Mouse (Mus musculus) urinary bladder, adult 2 months (tissue): ENCODE measurements around the gene Itsn1. TPM values are rescaled to one million over a fixed set of nuclear protein-coding genes. Genes with fewer than 3 reads are reported as not detected.

Source experiments
- DNase-seq: peaks from one replicate; pipeline ENCODE4 v3.0.0; 2022; ENCODE audit warnings: low spot score
- polyA plus RNA-seq: library from polyadenylated mRNA; depleted of rRNA; stranded (reverse); fragments of >200 nt; gene quantifications from 2 replicates; pipeline ENCODE4 v1.2.3, GENCODE M21; 2012

Itsn1 gene
- polyA plus RNA-seq, 1 experiment = 26.0 TPM

DNA sequence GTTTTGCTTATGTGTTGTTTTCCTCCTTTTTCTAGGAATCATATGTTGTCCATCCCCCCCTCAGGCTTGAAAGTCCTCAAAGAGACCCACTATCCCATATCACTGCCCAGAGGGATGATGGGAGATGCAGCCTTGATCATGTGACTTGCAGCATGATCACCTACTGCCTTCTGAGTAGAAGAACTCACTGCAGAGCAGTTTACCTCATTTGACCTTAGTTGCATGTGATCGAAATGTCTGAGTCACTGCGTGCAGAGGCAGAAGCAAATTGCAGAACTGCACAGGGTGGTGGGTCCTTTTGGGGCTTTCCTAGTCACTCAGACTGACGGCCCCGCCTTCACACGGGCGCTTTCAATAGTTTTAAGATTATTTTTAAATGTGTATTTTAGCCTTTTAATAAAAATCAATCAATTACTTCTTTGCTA, 141.1 kb downstream of the Itsn1 start:
- DNase-seq = no peak

DNA sequence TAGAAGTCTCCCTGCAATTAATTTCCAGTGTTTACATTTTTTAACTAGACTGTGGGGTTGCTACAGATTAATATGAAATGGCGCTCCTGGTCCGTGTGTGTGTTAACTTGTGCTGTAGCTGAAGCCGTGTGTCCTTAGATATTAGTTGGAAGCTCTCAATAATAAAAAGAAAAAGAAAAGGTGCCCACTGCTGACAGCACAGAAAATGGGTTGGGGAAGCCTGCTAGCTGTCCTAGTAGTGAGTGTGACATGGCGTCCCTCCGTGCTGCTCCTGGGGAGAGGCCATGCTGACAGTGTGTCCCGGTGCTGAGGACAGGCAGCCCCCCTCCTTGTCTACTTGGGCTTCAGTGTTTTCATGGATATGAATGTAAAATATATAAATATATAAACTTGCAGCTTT, 142.1 kb downstream of the Itsn1 start:
- no peak for DNase-seq

DNA sequence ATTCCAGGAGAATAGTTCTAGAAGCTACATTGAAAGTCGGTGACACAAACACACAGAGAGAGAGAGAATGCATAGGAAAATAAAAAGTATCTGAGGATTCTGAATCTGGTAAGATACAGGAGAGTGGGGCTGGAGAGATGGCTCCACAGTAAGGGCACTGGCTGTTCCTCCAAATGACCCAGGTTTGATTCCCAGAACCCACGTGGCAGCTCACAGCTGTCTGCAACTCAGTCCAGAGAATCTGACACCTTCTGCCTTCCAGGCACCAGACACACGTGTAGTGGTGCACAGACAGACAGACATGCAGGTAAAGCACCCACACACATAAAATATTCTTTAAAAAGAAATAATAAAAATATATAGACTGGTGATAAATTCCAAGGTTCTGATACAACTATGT, 144.6 kb downstream of the Itsn1 start:
- no peak for DNase-seq

DNA sequence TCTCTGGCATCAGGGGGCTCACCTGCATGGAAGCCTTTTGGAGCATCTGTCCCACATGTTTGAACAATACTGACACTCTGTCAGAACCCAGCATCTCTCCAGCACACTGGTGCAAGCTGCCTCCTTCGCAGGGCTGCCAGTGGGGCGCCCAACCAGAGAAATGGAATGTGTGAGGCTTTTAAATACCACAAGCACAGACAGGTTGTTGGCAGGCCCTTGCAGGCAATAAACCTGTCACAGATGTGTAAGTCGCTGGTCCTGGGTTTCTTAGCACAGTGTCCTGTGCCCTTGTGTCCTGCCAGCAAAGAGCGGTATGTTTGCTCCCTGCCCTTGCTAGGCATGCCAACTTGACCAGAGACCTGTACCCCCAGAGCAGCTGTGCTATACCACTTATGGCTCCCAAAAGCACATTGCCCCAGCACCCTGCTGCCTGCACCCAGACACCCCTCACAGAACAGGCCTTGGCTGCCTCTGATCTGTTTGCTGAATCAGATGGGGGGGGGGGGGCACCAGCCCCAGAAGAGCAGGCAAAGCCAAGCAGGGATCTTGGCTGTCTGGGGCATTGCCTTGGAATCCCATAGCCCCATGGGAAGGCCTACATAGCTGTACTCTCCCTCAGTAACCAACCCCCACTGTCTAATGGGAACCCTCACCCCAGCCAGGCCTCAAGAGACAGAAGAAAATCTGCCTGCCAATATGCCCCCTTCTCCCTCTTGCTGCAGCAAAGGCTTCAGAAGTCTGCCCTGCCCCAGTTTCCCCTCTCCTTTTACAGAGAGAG, 146.7 kb downstream of the Itsn1 start:
- DNase-seq = peak; percentile 67

DNA sequence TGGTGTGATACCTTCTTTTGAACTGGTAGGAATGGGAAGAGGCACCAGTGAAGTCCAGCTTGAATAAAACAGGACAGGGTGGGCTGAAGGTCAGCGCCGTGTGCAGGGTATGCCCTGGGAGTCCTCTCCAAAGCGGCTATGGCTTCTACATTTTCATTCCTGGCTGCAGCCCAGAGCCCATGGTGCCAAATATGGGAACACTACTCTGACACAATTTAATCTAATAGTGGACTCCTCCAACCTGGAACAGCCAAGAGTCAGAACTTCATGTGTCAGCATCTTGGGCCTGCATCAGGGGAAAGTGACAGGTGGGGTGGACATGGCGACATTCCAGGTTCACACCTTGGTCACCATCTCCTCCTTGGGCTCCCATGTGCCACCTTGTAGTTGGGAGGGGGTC, 147.4 kb downstream of the Itsn1 start:
- no peak for DNase-seq

DNA sequence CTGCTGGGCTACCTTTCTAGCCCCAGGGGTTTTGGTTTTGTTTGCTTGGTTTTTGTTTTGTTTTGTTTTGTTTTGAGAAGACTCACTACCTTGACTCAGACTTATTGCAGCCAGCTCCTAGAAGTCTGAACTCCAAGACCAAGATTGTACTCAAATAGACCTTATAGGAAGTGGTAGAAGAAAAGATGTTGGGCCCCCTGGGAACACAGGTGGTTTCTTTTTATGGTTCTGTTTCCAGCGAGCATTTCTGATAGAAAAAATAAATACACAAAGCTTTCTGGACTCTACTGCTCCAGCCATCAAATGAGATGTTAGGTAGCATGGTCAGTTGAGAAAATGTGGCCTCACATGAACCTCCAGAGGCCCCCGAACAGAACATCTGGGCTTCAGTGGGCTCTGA, 150.0 kb downstream of the Itsn1 start:
- no peak for DNase-seq

DNA sequence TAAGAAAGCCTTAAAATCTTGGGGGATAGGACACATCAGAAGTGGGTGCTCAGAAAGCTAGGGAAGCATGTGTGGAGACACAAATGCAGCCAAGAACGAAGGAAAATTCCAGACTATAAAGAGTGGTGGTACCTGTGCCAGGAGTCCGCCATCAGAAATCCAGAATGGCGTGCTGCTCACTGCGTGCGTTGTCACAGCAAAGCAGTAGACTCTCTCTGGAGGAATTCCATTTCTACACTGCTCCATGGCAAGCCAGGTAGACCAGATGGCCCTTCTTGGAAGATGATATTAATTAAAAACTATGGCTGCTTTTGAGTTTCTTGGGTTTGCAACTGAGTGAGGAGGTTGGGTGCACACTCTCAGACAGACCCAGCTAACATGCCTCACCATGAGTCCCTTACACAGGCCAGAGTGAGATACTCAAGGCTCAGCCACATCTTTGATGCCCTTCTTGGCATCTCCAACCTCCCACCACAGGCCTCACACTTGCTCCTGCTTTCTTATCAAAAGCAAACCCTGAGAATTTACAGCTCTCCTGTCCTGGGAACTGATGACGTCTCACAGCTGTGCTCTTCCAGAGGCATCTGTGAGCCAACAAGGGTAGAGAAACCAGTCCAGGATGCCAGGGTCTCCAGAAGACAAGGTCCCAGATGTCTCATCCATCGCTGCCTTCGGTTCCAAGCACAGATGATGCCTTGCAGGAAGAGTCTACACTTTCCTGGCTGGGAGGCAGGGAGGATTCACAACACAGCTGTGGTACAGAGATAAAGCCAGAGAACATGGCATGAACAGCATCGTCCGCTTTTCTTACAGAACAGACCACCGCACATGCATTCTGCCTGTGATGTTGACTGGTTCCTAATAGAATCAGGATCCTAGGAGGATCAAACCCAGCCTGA, 152.0 kb downstream of the Itsn1 start:
- no peak for DNase-seq

DNA sequence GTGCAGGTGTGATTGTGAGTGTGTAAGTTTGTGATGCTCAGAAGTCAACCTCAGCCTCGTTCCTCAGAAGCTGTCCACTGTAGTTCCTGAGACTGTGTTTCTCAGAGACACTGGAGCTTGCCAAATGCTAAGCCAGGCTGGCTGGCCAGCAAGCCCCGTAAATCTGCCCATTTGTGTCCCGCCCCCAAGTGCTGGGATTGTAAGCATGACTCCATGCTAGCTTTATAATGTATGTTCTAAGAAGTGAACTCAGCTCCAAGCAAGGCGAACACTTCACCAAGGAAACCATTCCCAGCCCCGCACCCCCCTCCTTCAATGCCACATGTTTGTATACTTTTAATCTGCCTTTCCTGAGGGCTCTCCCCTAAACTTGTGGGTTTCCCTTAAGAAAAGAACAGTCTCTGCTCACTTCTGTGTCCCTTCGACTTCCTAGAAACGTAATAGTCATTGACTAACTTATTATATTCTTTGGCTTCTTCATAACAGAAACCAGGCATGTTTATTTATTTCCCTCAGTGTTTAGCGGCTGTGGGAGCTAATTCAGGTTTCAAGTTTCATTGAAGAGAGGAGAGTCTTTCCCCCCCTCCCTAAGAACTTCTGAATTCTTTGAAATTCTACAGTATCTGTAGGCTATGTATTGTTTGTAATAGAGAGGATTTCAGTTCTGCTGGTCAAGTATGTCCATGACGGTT, 153.2 kb downstream of the Itsn1 start:
- DNase-seq = no peak

DNA sequence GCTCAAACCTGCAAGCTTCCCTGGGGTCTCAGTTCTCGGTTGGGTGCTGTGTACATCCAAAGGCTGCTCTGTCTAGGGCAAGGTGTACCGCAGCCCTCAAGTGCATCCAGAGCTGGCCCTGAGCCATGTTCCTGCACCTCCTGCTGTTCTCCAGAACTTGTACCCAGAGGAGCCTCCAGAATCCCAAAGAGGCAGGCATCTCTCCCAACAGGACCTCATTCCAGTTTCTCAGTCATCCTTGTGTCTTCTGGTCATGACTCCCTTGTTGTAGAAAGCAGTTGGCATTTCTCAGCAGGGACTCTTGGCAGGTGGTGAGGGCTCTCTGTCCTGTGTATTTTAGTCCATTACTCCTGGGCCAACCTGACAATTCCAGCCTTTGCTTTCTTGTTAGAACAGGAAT, 154.6 kb downstream of the Itsn1 start:
- no peak for DNase-seq

DNA sequence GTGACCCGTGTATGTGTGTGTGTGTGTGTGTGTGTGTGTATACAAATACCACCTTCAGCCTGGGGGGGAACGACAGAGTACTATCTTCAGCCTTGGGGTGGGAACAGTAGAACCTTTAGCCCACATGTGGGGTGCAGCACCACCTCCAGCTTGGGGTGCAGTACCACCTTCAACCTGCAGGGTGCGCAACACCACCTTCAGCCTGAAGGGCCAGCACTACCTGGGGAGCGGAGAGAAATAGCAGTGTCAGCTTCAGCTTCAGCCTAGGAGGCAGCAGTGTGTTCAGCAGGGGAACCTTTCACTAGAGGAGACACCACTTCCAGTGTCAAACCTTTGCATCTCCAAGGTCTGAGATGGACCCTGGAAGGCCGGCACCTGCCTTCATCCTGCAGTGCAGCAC, 155.1 kb downstream of the Itsn1 start:
- DNase-seq = no peak

DNA sequence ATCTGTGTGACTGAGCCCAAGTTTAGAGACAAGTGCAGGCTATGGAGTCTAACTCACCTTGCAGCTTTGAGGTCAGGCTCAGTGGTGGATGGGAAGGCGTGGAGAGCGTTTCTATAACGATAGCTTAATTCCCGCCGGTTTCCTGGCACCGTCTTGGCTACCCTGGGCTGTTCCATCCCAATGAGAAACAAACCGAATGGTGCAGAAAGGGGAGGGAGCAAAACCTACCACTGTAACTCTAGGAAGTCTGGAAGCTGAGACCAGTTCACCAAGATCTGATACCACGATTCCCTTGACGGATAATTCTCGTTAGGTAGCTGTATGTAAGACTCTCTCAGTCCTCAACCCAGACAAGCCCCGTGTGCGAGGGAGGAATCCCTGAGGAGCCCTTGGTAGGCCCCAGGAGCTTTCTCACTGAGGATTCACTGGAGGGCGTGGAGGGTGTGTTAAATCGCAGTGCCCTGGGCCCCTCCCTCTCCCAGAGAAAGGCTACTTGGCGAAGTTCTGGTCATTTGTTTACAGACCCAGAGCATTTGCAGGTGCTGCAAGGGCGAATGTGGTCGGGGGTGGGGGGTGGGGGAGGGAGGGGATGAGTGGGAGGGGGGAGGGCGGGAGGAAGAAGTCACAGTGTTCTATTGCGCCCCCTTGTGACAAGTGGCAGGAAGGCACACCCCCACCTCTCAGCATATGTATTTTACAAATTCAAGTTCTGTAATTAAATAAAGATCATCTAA, 156.5 kb downstream of the Itsn1 start:
- no peak for DNase-seq

DNA sequence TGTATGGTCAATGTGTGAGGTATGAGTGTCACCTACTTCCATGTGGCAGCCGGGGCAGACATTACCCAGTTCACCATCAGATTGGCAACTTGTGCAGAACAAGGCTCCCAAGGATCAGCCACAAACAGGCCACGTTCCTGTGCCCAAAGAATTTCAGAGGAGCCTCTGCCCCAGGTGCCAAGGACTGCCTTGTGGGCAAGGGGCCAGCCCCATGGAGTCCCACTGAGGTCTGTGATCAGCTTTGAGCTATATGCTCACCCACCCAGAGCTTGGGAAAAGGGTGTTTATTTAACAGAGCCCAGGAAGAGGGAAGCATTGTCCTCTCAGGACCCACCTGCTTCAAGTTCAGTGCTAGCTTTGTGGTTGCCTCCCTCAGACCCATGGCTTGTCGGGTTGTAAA, 159.3 kb downstream of the Itsn1 start:
- DNase-seq = no peak

DNA sequence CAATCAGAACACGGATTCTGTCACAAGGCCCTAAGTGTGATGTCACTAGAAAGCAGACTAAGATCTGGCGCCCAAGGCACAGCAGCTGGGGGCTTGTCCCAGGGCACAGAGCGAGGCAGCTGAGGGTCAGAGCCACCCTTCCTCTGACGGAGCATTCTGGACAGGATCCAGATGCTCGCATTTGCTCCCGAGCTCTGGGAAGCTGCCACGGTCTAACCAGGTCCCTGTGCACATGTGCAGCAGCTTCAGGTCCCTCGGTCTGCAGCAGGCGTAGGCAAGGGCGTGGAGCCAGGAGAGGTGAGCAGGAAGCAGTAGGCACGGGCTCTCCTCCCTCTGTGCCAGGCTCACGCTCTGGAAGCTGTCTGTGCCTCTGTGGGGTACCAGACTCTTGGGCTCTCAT, 160.8 kb downstream of the Itsn1 start:
- DNase-seq = no peak

DNA sequence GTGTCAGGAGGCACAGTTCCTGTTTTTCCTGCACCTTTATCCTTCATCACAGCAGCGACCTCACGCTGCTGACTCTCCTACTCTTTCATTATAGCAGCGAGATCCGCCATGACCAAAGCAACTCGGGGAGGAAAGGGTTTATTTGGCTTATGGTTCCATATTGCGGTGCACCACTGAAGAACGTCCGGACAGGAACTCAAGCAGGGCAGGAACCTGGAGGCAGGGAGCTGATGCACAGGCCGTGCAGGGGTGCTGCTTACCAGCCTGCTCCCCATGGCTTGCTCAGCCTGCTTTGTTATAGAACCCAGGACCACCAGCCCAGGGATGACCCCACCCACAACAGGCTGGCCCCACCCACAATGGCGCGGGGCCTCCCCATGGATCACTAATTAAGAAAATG, 162.1 kb downstream of the Itsn1 start:
- DNase-seq = no peak

DNA sequence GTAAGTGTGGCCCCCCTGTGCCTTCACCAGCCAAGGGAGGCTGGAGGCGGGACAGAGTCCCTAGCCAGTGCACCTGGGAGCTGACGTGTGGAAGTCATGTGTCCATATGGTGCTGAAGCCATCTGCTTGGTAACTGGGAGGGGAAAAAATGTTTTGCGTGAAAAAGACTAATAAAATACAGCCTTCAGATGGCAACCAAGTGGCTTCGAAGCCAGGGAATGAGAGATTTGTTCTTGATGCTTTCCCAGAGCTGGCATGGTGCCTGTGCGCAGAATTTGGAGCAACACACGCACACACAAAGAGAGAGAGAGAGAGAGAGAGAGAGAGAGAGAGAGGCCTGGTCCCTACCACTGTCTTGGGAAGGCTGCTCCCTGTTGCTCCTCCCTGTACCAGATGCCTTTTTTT, 167.3 kb downstream of the Itsn1 start:
- DNase-seq = no peak

DNA sequence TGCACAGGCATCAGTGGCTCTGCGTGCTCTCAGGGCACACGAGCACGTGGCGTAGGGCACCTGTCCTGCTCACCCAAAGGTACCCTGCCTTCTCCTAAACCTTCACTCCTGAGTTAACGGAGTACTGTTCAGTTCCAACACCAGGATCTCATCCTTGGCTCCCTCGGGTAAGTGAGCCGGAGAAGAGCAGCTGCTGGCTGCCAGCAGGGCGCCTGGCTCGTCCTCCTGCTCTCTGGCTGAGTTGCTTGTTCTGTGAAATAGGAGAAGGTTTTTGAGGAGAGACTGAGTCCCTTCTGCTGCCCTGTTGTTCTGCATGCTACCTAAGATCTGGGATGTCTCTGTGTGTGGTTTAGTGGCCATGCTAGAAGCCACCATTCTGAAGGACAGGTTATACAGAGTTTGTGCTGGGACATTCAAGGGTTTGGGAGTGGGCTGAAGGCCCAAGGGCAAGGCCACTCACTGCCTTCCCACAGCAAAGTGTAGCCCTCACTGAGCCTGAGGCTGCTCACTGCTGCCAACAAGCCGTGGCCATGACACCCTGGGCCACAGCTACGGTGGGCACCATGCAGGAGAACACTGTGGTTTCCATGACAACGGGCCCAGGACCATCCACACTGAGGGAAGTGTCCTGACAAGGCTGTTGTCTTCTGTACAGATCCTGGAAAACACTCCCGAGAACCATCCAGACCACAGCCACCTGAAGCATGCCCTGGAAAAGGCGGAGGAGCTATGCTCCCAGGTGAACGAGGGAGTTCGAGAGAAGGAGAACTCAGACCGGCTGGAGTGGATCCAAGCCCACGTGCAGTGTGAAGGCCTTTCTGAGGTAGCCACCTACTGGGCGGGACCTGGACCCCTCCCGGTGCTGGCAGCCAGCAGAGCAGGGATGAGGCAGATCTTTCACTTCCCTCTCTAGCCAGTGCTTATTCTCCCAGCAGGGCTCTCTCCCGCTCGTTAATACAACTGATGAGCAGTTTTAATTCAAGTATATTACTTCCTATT, 170.1 kb downstream of the Itsn1 start:
- DNase-seq = no peak

DNA sequence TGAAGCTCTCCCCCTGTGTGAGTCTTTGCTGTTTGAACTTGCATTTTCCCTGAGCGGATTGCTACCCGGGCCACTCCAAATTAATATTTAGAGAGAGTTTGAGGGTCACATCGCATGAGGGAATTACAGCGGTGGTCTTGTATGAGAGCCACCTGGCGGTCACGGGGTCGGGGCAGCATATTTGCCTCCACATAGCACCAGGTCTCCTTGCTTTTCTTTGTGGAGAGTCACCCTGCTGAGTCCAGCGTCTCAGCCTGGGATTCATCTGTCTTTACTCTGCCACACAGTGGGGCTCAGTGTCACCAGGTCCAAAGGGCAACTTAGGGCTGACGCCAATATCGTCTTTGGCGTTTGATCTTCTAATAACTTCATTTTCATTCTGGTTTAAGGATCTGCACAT, 171.2 kb downstream of the Itsn1 start:
- DNase-seq = no peak

DNA sequence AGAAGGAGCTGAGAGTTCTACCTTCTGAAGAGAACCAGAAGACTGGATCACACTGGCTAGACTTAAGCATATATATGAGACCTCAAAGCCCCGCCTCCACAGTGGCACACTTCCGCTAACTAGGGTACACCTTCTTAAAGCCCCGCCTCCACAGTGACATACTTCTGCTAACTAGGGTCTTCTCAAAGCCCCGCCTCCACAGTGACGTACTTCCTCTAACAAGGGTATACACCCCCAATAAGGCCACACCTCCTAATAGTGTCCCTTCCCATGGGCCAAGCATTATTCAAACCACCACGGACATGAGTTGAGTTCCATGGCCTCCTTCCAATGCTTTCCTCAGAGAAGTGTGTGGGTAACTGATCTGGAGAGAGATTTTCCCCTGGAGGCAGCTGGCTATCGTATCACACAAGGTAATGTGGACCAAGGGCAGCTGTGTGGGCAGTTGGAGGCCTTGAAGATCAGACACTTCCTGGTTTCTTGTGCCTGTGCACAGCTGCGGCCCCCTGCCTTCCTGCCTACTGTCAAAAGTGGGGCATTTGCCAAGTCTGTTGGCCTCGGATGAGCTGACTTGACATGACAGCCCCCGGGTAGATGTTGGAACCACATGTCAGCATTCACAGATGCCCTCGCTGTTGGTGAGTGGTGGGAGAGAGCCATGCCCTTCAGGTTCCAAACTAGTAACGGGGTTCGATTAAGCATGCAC, 174.9 kb downstream of the Itsn1 start:
- DNase-seq = no peak

DNA sequence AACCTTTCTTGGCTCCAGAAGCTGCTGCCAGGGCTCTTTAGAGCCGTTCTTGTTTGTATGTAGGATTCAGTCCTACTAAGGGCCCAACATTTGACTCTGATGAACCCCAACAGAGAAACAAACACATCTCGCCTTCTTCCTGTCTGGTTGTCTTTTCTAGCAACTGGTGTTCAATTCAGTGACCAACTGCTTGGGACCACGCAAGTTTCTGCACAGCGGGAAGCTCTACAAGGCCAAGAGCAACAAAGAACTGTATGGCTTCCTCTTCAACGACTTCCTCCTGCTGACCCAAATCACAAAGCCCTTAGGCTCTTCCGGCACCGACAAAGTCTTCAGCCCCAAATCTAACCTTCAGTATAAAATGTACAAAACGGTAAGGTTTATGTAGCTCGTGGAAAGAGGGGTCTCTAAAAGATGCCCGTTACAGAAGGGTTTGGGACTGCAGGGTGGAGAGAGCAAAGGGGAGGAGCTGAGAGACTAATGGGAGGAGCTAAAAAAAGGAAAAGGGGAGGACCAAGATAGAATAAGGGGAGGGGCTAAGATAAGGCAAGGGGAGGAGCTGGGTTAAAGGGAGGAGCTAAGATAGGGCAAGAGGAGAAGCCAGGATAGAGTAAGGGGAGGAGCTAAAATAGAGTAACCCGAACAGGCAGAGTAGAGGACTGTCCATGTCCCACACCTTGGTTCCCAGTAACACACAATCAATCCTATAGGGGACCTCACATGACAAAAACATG, 176.2 kb downstream of the Itsn1 start:
- DNase-seq = no peak
